Mouse (Mus musculus): Measurements from ENCODE around the gene Hist1h2an. TPM values are rescaled to one million over a fixed set of nuclear protein-coding genes. Genes with fewer than 3 reads are reported as not detected.
"Not testable (repeated sequence)": the region's sequence is repeated elsewhere in the genome, so short reads cannot be mapped to it uniquely, and the experiment has no call there.

Gene Hist1h2an
- polyA plus RNA-seq, 1 experiment from 2014 or later, result 6.2 TPM

GRCm38 (mm10) chr13:21751827-21752226 is 35.2 kb downstream of the Hist1h2an start:
- Histone ChIP-seq H3K9me3 (replicated peaks; ENCODE audit: control insufficient read depth, low read length) (no peaks in the 10 kb centered on the region), H3K9ac (ENCODE audit: low read depth, low read length) (peak overlapping the region; percentile 22; the same call in 1 of the 2 replicates), H3K27ac (ENCODE audit: low read depth, low read length) (peak overlapping the region; percentile 85), H3K27me3 (ENCODE audit: control insufficient read depth, insufficient read depth, low read length) (no peaks in the 10 kb centered on the region), H3K36me3 (ENCODE audit: control insufficient read depth, insufficient read depth, low read length) (no peaks in the 10 kb centered on the region), H3K4me1 (ENCODE audit: control insufficient read depth, insufficient read depth, low read length) (peaks cover 13% of the 10 kb centered on the region), H3K4me2 (peak overlapping the region; percentile 62; the same call in 1 of the 2 replicates), H3K4me3 (ENCODE audit: low read depth, low read length) (no peak overlapping the region)
- ATAC-seq (replicated peaks; ENCODE audit: insufficient number of reproducible peaks, low FRiP score, low TSS enrichment), result no peak
- 39% methylated on average over 3 of the region's 3 CpGs for WGBS (ENCODE audit: insufficient replicate concordance)

- Histone ChIP-seq H3K4me2 (no peak overlapping the region), H3K27ac (ENCODE audit: low read depth, low read length) (peak overlapping the region; percentile 85; the same call in 1 of the 2 replicates)
These were observed 35.6 kb downstream of the Hist1h2an start for GRCm38 (mm10) chr13:21751417-21751816.

GRCm38 (mm10) chr13:21750159-21751017 is 36.6 kb downstream of the Hist1h2an start, which contains the start of gene Hist1h4k:
Hist1h4k (minus strand) TSS chr13:21750505.
- Histone ChIP-seq H3K4me1 (ENCODE audit: control insufficient read depth, insufficient read depth, low read length) (peaks cover 13% of the 10 kb centered on the region), H3K4me3 (ENCODE audit: low read depth, low read length) (peak within 1 kb of the TSS; percentile 57), H3K4me2 (peak within 1 kb of the TSS; percentile 79), H3K27ac (ENCODE audit: low read depth, low read length) (peak within 1 kb of the TSS; percentile 91), H3K9ac (ENCODE audit: low read depth, low read length) (peak within 1 kb of the TSS; percentile 72)
- H3K27me3 ChIP-seq (ENCODE audit: control insufficient read depth, insufficient read depth, low read length); H3K36me3 ChIP-seq (ENCODE audit: control insufficient read depth, insufficient read depth, low read length); H3K9me3 ChIP-seq (replicated peaks; ENCODE audit: control insufficient read depth, low read length): not testable (repeated sequence)
- WGBS (ENCODE audit: insufficient replicate concordance), result under 1% methylated on average over 45 of the region's 56 CpGs
- ATAC-seq (replicated peaks; ENCODE audit: insufficient number of reproducible peaks, low FRiP score, low TSS enrichment), result peak; percentile 85

More at GRCm38 (mm10) chr13:21751417-21751816, 35.6 kb downstream of the Hist1h2an start:
- H3K27me3 ChIP-seq (ENCODE audit: control insufficient read depth, insufficient read depth, low read length), result no peaks in the 10 kb centered on the region
- H3K9me3 ChIP-seq (replicated peaks; ENCODE audit: control insufficient read depth, low read length), result no peaks in the 10 kb centered on the region
- no peak for ATAC-seq (replicated peaks; ENCODE audit: insufficient number of reproducible peaks, low FRiP score, low TSS enrichment)
- no peak overlapping the region for H3K4me3 ChIP-seq (ENCODE audit: low read depth, low read length)
- H3K36me3 ChIP-seq (ENCODE audit: control insufficient read depth, insufficient read depth, low read length), result no peaks in the 10 kb centered on the region
- H3K9ac ChIP-seq (ENCODE audit: low read depth, low read length), result no peak overlapping the region; the same call in 1 of the 2 replicates
- H3K4me1 ChIP-seq (ENCODE audit: control insufficient read depth, insufficient read depth, low read length), result peaks cover 13% of the 10 kb centered on the region

GRCm38 (mm10) chr13:21749387-21750158 is 37.4 kb downstream of the Hist1h2an start:
- peak overlapping the region; percentile 72 for H3K9ac ChIP-seq (ENCODE audit: low read depth, low read length)
- no peaks in the 10 kb centered on the region for H3K36me3 ChIP-seq (ENCODE audit: control insufficient read depth, insufficient read depth, low read length)
- no peaks in the 10 kb centered on the region for H3K9me3 ChIP-seq (replicated peaks; ENCODE audit: control insufficient read depth, low read length)
- peak overlapping the region; percentile 79 for H3K27ac ChIP-seq (ENCODE audit: low read depth, low read length)
- WGBS (ENCODE audit: insufficient replicate concordance), result 6% methylated on average over 5 of the region's 5 CpGs
- no peaks in the 10 kb centered on the region for H3K27me3 ChIP-seq (ENCODE audit: control insufficient read depth, insufficient read depth, low read length)
- peaks cover 13% of the 10 kb centered on the region for H3K4me1 ChIP-seq (ENCODE audit: control insufficient read depth, insufficient read depth, low read length)
- peak overlapping the region; percentile 79 for H3K4me2 ChIP-seq
- no peak for ATAC-seq (replicated peaks; ENCODE audit: insufficient number of reproducible peaks, low FRiP score, low TSS enrichment)
- H3K4me3 ChIP-seq (ENCODE audit: low read depth, low read length), result peak overlapping the region; percentile 57

GRCm38 (mm10) chr13:21745006-21745405 is 42.0 kb downstream of the Hist1h2an start:
- no peak for ATAC-seq (replicated peaks; ENCODE audit: insufficient number of reproducible peaks, low FRiP score, low TSS enrichment)
- WGBS (ENCODE audit: insufficient replicate concordance), result 77% methylated on average over 1 of the region's 1 CpGs
- H3K4me2 ChIP-seq, result no peak overlapping the region

More at GRCm38 (mm10) chr13:21745006-21745405, 42.0 kb downstream of the Hist1h2an start:
- Histone ChIP-seq H3K9me3 (replicated peaks; ENCODE audit: control insufficient read depth, low read length) (no peaks in the 10 kb centered on the region), H3K4me1 (ENCODE audit: control insufficient read depth, insufficient read depth, low read length) (peaks cover 3% of the 10 kb centered on the region; the same call in 1 of the 2 replicates), H3K27me3 (ENCODE audit: control insufficient read depth, insufficient read depth, low read length) (no peaks in the 10 kb centered on the region), H3K36me3 (ENCODE audit: control insufficient read depth, insufficient read depth, low read length) (no peaks in the 10 kb centered on the region), H3K4me3 (ENCODE audit: low read depth, low read length) (no peak overlapping the region), H3K9ac (ENCODE audit: low read depth, low read length) (no peak overlapping the region), H3K27ac (ENCODE audit: low read depth, low read length) (no peak overlapping the region)

Small RNA genes lying within 50 kb of the gene (microRNA-seq; reads per million reads assigned to microRNA genes)
- gene Gm19658 (ENCODE audit: borderline number of aligned reads) (not detected), gene Gm44346 (ENCODE audit: borderline number of aligned reads) (not detected), gene Gm44454 (ENCODE audit: borderline number of aligned reads) (1.3 reads per million, percentile 17 among the genes with 10 or more reads in this experiment), gene Gm44466 (ENCODE audit: borderline number of aligned reads) (not detected)

Other genes starting within 250 kb of the Hist1h2an start
- gene Olfr1366, start 244.4 kb downstream of the Hist1h2an start, polyA plus RNA-seq (2014; fragmentation: Nextera tagmentation; extraction: Ambion mirVana), result 0.14 and 0.15 TPM in 2 replicates
- not detected in 2 replicates for gene Olfr1535, start 227.3 kb downstream of the Hist1h2an start, polyA plus RNA-seq (2014; fragmentation: Nextera tagmentation; extraction: Ambion mirVana)
- not detected in 2 replicates for gene Olfr1364, start 205.5 kb downstream of the Hist1h2an start, polyA plus RNA-seq (2014; fragmentation: Nextera tagmentation; extraction: Ambion mirVana)
- gene Olfr1362, start 173.2 kb downstream of the Hist1h2an start, polyA plus RNA-seq (2014; fragmentation: Nextera tagmentation; extraction: Ambion mirVana), result not detected in 2 replicates
- not detected in 2 replicates for gene Olfr11, start 144.7 kb downstream of the Hist1h2an start, polyA plus RNA-seq (2014; fragmentation: Nextera tagmentation; extraction: Ambion mirVana)
- not detected in 2 replicates for gene Olfr1361, start 123.8 kb downstream of the Hist1h2an start, polyA plus RNA-seq (2014; fragmentation: Nextera tagmentation; extraction: Ambion mirVana)
- not detected in 2 replicates for gene Olfr1360, start 109.8 kb downstream of the Hist1h2an start, polyA plus RNA-seq (2014; fragmentation: Nextera tagmentation; extraction: Ambion mirVana)
- not detected in 2 replicates for gene Olfr1359, start 89.1 kb downstream of the Hist1h2an start, polyA plus RNA-seq (2014; fragmentation: Nextera tagmentation; extraction: Ambion mirVana)
- gene Hist1h2bl, start 71.1 kb downstream of the Hist1h2an start, polyA plus RNA-seq (2014; fragmentation: Nextera tagmentation; extraction: Ambion mirVana), result not detected in 2 replicates
- 6.5 and 8.4 TPM in 2 replicates for gene Hist1h2ai, start 70.8 kb downstream of the Hist1h2an start, polyA plus RNA-seq (2014; fragmentation: Nextera tagmentation; extraction: Ambion mirVana)
- gene Hist1h3h, start 69.6 kb downstream of the Hist1h2an start, polyA plus RNA-seq (2014; fragmentation: Nextera tagmentation; extraction: Ambion mirVana), result 4.4 TPM in 1 of 2 replicates, not detected in the other
- 1.4 and 1.6 TPM in 2 replicates for gene Hist1h2bm, start 65.2 kb downstream of the Hist1h2an start, polyA plus RNA-seq (2014; fragmentation: Nextera tagmentation; extraction: Ambion mirVana)
- gene Hist1h4j, start 52.2 kb downstream of the Hist1h2an start, polyA plus RNA-seq (2014; fragmentation: Nextera tagmentation; extraction: Ambion mirVana), result 0.79 and 1.1 TPM in 2 replicates
- 3.0 TPM in 1 of 2 replicates, not detected in the other for gene Hist1h4k, start 36.7 kb downstream of the Hist1h2an start, polyA plus RNA-seq (2014; fragmentation: Nextera tagmentation; extraction: Ambion mirVana)
- gene Hist1h2ak, start 33.4 kb downstream of the Hist1h2an start, polyA plus RNA-seq (2014; fragmentation: Nextera tagmentation; extraction: Ambion mirVana), result 3.1 and 4.2 TPM in 2 replicates
- gene Hist1h2bn, start 33.1 kb downstream of the Hist1h2an start, polyA plus RNA-seq (2014; fragmentation: Nextera tagmentation; extraction: Ambion mirVana), result 1.6 and 2.0 TPM in 2 replicates
- 5.9 and 10.8 TPM in 2 replicates for gene Hist1h1b, start 6.6 kb downstream of the Hist1h2an start, polyA plus RNA-seq (2014; fragmentation: Nextera tagmentation; extraction: Ambion mirVana)
- gene Hist1h3i, start 3.8 kb downstream of the Hist1h2an start, polyA plus RNA-seq (2014; fragmentation: Nextera tagmentation; extraction: Ambion mirVana), result 107 and 123 TPM in 2 replicates
- gene Hist1h2bp, start 243 bp upstream of the Hist1h2an start, polyA plus RNA-seq (2014; fragmentation: Nextera tagmentation; extraction: Ambion mirVana), result 1.5 TPM in 1 of 2 replicates, not detected in the other
- gene Hist1h2bq, start 23.0 kb upstream of the Hist1h2an start, polyA plus RNA-seq (2014; fragmentation: Nextera tagmentation; extraction: Ambion mirVana), result 9.4 and 11.6 TPM in 2 replicates
- not detected in 2 replicates for gene Hist1h2ao, start 23.2 kb upstream of the Hist1h2an start, polyA plus RNA-seq (2014; fragmentation: Nextera tagmentation; extraction: Ambion mirVana)
- not detected in 2 replicates for gene Hist1h4m, start 24.5 kb upstream of the Hist1h2an start, polyA plus RNA-seq (2014; fragmentation: Nextera tagmentation; extraction: Ambion mirVana)
- 7.1 and 10.5 TPM in 2 replicates for gene Hist1h4n, start 45.0 kb upstream of the Hist1h2an start, polyA plus RNA-seq (2014; fragmentation: Nextera tagmentation; extraction: Ambion mirVana)
- gene Hist1h2ap, start 46.3 kb upstream of the Hist1h2an start, polyA plus RNA-seq (2014; fragmentation: Nextera tagmentation; extraction: Ambion mirVana), result 2,147 and 2,559 TPM in 2 replicates
- gene Hist1h2br, start 46.5 kb upstream of the Hist1h2an start, polyA plus RNA-seq (2014; fragmentation: Nextera tagmentation; extraction: Ambion mirVana), result 10.3 and 12.3 TPM in 2 replicates
- gene Zfp184, start 157.9 kb upstream of the Hist1h2an start, polyA plus RNA-seq (2014; fragmentation: Nextera tagmentation; extraction: Ambion mirVana), result 6.7 and 7.6 TPM in 2 replicates
- gene Pom121l2, start 194.0 kb upstream of the Hist1h2an start, polyA plus RNA-seq (2014; fragmentation: Nextera tagmentation; extraction: Ambion mirVana), result not detected in 2 replicates
- 0.24 and 0.66 TPM in 2 replicates for gene Prss16, start 222.5 kb upstream of the Hist1h2an start, polyA plus RNA-seq (2014; fragmentation: Nextera tagmentation; extraction: Ambion mirVana)
- 10.1 TPM in 1 of 2 replicates, not detected in the other for gene Hist1h2ah, start 248.3 kb upstream of the Hist1h2an start, polyA plus RNA-seq (2014; fragmentation: Nextera tagmentation; extraction: Ambion mirVana)
- gene Hist1h2bk, start 248.7 kb upstream of the Hist1h2an start, polyA plus RNA-seq (2014; fragmentation: Nextera tagmentation; extraction: Ambion mirVana), result 2.2 and 3.9 TPM in 2 replicates

Data from heart, embryonic 11.5 days (tissue).